Mouse (Mus musculus) myocyte (in vitro differentiated cells): ENCODE data around the gene Thbs3.

Source experiments
- CEBPB ChIP-seq: IDR thresholded peaks from 2 replicates; pipeline ENCODE4 v1.6.1; 2011; ENCODE audit warnings: mild to moderate bottlenecking, moderate library complexity; ENCODE audit not compliant: poor library complexity, insufficient read depth, severe bottlenecking
- E2F4 ChIP-seq: IDR thresholded peaks from one replicate; pipeline ENCODE4 v1.6.1; 2011; ENCODE audit warnings: mild to moderate bottlenecking, control low read depth, moderate library complexity; ENCODE audit not compliant: insufficient read depth
- MAX ChIP-seq: IDR thresholded peaks from one replicate; pipeline ENCODE4 v1.6.1; 2011; ENCODE audit warnings: low read depth, mild to moderate bottlenecking, control low read depth
- MYOG ChIP-seq, 3 experiments: IDR thresholded peaks; one replicate each; pipeline ENCODE4 v1.6.1; 2011; ENCODE audit warnings: control low read depth in 2 of 3, low read depth in 2 of 3, mild to moderate bottlenecking in 2 of 3; ENCODE audit not compliant: insufficient read length in 2 of 3, control insufficient read depth in 1 of 3, insufficient read depth in 1 of 3
- POLR2A ChIP-seq: IDR thresholded peaks from one replicate; pipeline ENCODE4 v1.6.1; 2011; ENCODE audit warnings: low read depth, mild to moderate bottlenecking, control low read depth, moderate library complexity; ENCODE audit not compliant: insufficient read length
- REST ChIP-seq: IDR thresholded peaks from one replicate; pipeline ENCODE4 v1.6.1; 2011; ENCODE audit warnings: mild to moderate bottlenecking, control low read depth, moderate library complexity; ENCODE audit not compliant: insufficient read depth, insufficient read length
- TCF3 ChIP-seq: IDR thresholded peaks from one replicate; pipeline ENCODE4 v1.6.1; 2011; ENCODE audit warnings: low read depth, control low read depth; ENCODE audit not compliant: insufficient read length
- USF1 ChIP-seq: IDR thresholded peaks from one replicate; pipeline ENCODE4 v1.6.1; 2011; ENCODE audit warnings: low read depth, mild to moderate bottlenecking, control low read depth, moderate library complexity

GRCm38 (mm10) chr3:89208736-89209135 lies 6.2 kb upstream of the Thbs3 start:
- TF ChIP-seq E2F4, result no peak
- TF ChIP-seq POLR2A, result no peak
- no peak for TF ChIP-seq CEBPB
- no peak for TF ChIP-seq MYOG (IDR thresholded peaks at IDR 0.05; ENCODE audit: control insufficient read depth in 1 of 3, insufficient read depth in 1 of 3, insufficient read length in 2 of 3, low read depth in 2 of 3)
- no peak for TF ChIP-seq REST
- TF ChIP-seq USF1, result no peak
- no peak for TF ChIP-seq MAX
- TF ChIP-seq TCF3, result no peak
